Mouse (Mus musculus): Measurements from ENCODE around the gene Uox.
A peak's percentile ranks its signal among the peaks of the same experiment; 100 is the strongest.

The Uox gene

GRCm38 (mm10) chr3:146621966-146622365, 51.7 kb downstream of the Uox start:
- no peak for DNase-seq (ENCODE audit: low spot score)

GRCm38 (mm10) chr3:146625766-146626165, 55.5 kb downstream of the Uox start:
- no peak for DNase-seq (ENCODE audit: low spot score)

- no peak for DNase-seq (ENCODE audit: low spot score)
These were observed 58.2 kb downstream of the Uox start for GRCm38 (mm10) chr3:146628227-146628982.

- DNase-seq (ENCODE audit: low spot score): no peak
These were observed 62.3 kb downstream of the Uox start for GRCm38 (mm10) chr3:146632506-146632905.

- DNase-seq (ENCODE audit: low spot score): no peak
These were observed 71.7 kb downstream of the Uox start for GRCm38 (mm10) chr3:146641818-146642427.

GRCm38 (mm10) chr3:146649311-146649894, 79.2 kb downstream of the Uox start:
- no peak for DNase-seq (ENCODE audit: low spot score)

GRCm38 (mm10) chr3:146650716-146651115, 80.5 kb downstream of the Uox start:
- DNase-seq (ENCODE audit: low spot score): no peak

- DNase-seq (ENCODE audit: low spot score): no peak
These were observed 81.0 kb downstream of the Uox start, which contains the start of gene 4930503B20Rik for GRCm38 (mm10) chr3:146651217-146651616. TSS of gene 4930503B20Rik (minus strand) at chr3:146651317.

GRCm38 (mm10) chr3:146652431-146652830, 82.2 kb downstream of the Uox start:
- no peak for DNase-seq (ENCODE audit: low spot score)

GRCm38 (mm10) chr3:146653692-146654091, 83.5 kb downstream of the Uox start:
- no peak for DNase-seq (ENCODE audit: low spot score)

GRCm38 (mm10) chr3:146655111-146655577, 84.9 kb downstream of the Uox start:
- no peak for DNase-seq (ENCODE audit: low spot score)

- DNase-seq (ENCODE audit: low spot score): no peak
These were observed 87.2 kb downstream of the Uox start for GRCm38 (mm10) chr3:146657433-146657832.

GRCm38 (mm10) chr3:146658061-146658639, 87.9 kb downstream of the Uox start:
- DNase-seq (ENCODE audit: low spot score): no peak

GRCm38 (mm10) chr3:146659321-146659720, 89.1 kb downstream of the Uox start:
- DNase-seq (ENCODE audit: low spot score): no peak

- DNase-seq (ENCODE audit: low spot score): no peak
These were observed 90.8 kb downstream of the Uox start for GRCm38 (mm10) chr3:146661001-146661400.

GRCm38 (mm10) chr3:146661907-146662306, 91.7 kb downstream of the Uox start:
- no peak for DNase-seq (ENCODE audit: low spot score)

GRCm38 (mm10) chr3:146671121-146671520, 100.9 kb downstream of the Uox start:
- DNase-seq (ENCODE audit: low spot score): no peak

GRCm38 (mm10) chr3:146675101-146675500, 104.9 kb downstream of the Uox start:
- DNase-seq (ENCODE audit: low spot score): no peak

- DNase-seq (ENCODE audit: low spot score): no peak
These were observed 106.0 kb downstream of the Uox start for GRCm38 (mm10) chr3:146676193-146676592.

GRCm38 (mm10) chr3:146679646-146680045, 109.4 kb downstream of the Uox start:
- DNase-seq (ENCODE audit: low spot score): peak; percentile 48

- DNase-seq (ENCODE audit: low spot score): no peak
These were observed 110.4 kb downstream of the Uox start for GRCm38 (mm10) chr3:146680625-146681024.

GRCm38 (mm10) chr3:146681696-146682095, 111.5 kb downstream of the Uox start:
- DNase-seq (ENCODE audit: low spot score): no peak
